In genomic region chr19:46886826-46887225, GRCm38 (mm10) we compare ENCODE assay signal across 30 mouse cellular contexts.
A peak's percentile ranks its signal among the peaks of the same experiment; 100 is the strongest.
DNase-seq lines count a peak whose midpoint lies in the region; ATAC-seq and TF ChIP-seq lines count a peak whose summit lies in the region.
"Had no signal": no experiment of that assay in that cellular context is flagged by ENCODE, and none has a peak within 500 bp of the region (broad histone marks: within the 10 kb centered on the region; RNA-seq: fewer than 3 reads in every experiment).

No protein-coding gene starts in this region.

- H3K9ac ChIP-seq in forebrain, embryonic 12.5 days, result no peak overlapping the region
- H3K9ac ChIP-seq: embryonic facial prominence, embryonic 12.5 days; forebrain, postnatal 0 days; hindbrain, embryonic 13.5 days; limb, embryonic 12.5 days; liver, embryonic 15.5 days; midbrain, embryonic 12.5 days; neural tube, embryonic 12.5 days had no signal

- no peak for TF ChIP-seq CTCF in layer of hippocampus, adult 2 months (conservative IDR thresholded peaks at IDR 0.05)

- H3K4me1 ChIP-seq in forebrain, embryonic 12.5 days, result no peaks in the 10 kb centered on the region
- H3K4me1 ChIP-seq: embryonic facial prominence, embryonic 12.5 days; heart, embryonic 10.5 days; hindbrain, embryonic 13.5 days; limb, embryonic 12.5 days; midbrain, embryonic 12.5 days; neural tube, embryonic 12.5 days had no signal

- peaks cover 80% of the 10 kb centered on the region for H3K36me3 ChIP-seq in forebrain, embryonic 12.5 days (replicated peaks)

- no peak for ATAC-seq in forebrain, embryonic 12.5 days (ENCODE audit: low FRiP score)
- ATAC-seq: activated CD4-positive, CD25-positive, alpha-beta regulatory T cell, adult 4 months; forebrain, postnatal 0 days had no signal

- no peak overlapping the region for H3K4me3 ChIP-seq in layer of hippocampus, adult 2 months
- H3K4me3 ChIP-seq in forebrain, embryonic 12.5 days (replicated peaks), result no peak overlapping the region
- H3K4me3 ChIP-seq: embryonic facial prominence, embryonic 12.5 days; heart, embryonic 10.5 days; hindbrain, embryonic 13.5 days; limb, embryonic 12.5 days; liver, embryonic 15.5 days; midbrain, embryonic 12.5 days; myocyte; neural tube, embryonic 12.5 days had no signal

- 85% methylated on average over 7 of the region's 7 CpGs for WGBS in forebrain, embryonic 12.5 days

- H3K27me3 ChIP-seq in forebrain, embryonic 12.5 days, result no peaks in the 10 kb centered on the region
- H3K27me3 ChIP-seq: CH12.LX; embryonic facial prominence, embryonic 12.5 days; hindbrain, embryonic 13.5 days; limb, embryonic 12.5 days; liver, embryonic 15.5 days; megakaryocyte, embryonic 14.5 days; midbrain, embryonic 12.5 days; neural tube, embryonic 12.5 days had no signal

- H3K4me2 ChIP-seq in forebrain, embryonic 12.5 days, result no peak overlapping the region
- H3K4me2 ChIP-seq: embryonic facial prominence, embryonic 12.5 days; hindbrain, embryonic 13.5 days; limb, embryonic 12.5 days; liver, embryonic 15.5 days; midbrain, embryonic 12.5 days; neural tube, embryonic 12.5 days had no signal

- DNase-seq in adrenal gland, postnatal 25 days, result peak; percentile 10
- no peak for DNase-seq in adrenal gland, postnatal 36 days
- no peak for DNase-seq in layer of hippocampus, adult 2 months (ENCODE audit: low spot score in 2 of 2)
- no peak for DNase-seq in layer of hippocampus, adult 11-12 months (ENCODE audit: low spot score)
- DNase-seq in brain, adult 2 months (ENCODE audit: low read depth, low spot score), result peak; percentile 48
- DNase-seq in lung, postnatal 4 days, result peak; percentile 33 to 48
- DNase-seq in testis, postnatal 10 days (ENCODE audit: low spot score), result no peak
- DNase-seq: adrenal gland, adult 2 months; cerebellum, adult 11 months; cerebellum, adult 9-10 months; forebrain, postnatal 0 days; gastrocnemius, postnatal 14 days; heart, postnatal 36 days; kidney, adult 18-20 months; kidney, postnatal 4 days; layer of hippocampus, adult 9-11 months; thymus, postnatal 14 days had no signal

- no peaks in the 10 kb centered on the region for H3K9me3 ChIP-seq in forebrain, embryonic 12.5 days
- H3K9me3 ChIP-seq: embryonic facial prominence, embryonic 12.5 days; heart, embryonic 10.5 days; hindbrain, embryonic 13.5 days; limb, embryonic 12.5 days; liver, embryonic 15.5 days; megakaryocyte, embryonic 14.5 days; midbrain, embryonic 12.5 days; neural tube, embryonic 12.5 days had no signal

- peak overlapping the region; percentile 46; the same call in 1 of the 2 replicates for H3K27ac ChIP-seq in layer of hippocampus, adult 2 months
- H3K27ac ChIP-seq in forebrain, embryonic 12.5 days, result no peak overlapping the region
- H3K27ac ChIP-seq: embryonic facial prominence, embryonic 12.5 days; heart, embryonic 10.5 days; hindbrain, embryonic 13.5 days; kidney, postnatal 0 days; limb, embryonic 12.5 days; liver, embryonic 15.5 days; midbrain, embryonic 12.5 days; neural tube, embryonic 12.5 days had no signal

Comparison
In these comparisons a context has a peak if more than half of its experiments do, and no peak if none do; other contexts are left out.
1. DNase-seq: peak in adrenal gland, postnatal 25 days (single experiment), brain, adult 2 months (single experiment) and lung, postnatal 4 days (2 of 2); none in adrenal gland, postnatal 36 days (0 of 2), layer of hippocampus, adult 2 months (0 of 2), layer of hippocampus, adult 11-12 months (single experiment) and testis, postnatal 10 days (single experiment).